Mouse (Mus musculus) stomach, embryonic 16.5 days (tissue): ENCODE data around the gene Rundc1. TPM values are rescaled to one million over a fixed set of nuclear protein-coding genes. Genes with fewer than 3 reads are reported as not detected.
A peak's percentile ranks its signal among the peaks of the same experiment; 100 is the strongest.
"Not testable (repeated sequence)": the region's sequence is repeated elsewhere in the genome, so short reads cannot be mapped to it uniquely, and the experiment has no call there.

Experiments
- ATAC-seq: fragments of 200-750 bp; cut with Nextera tagmentation; 2 replicates; pipeline ENCODE4 v1.8.0; 2017; ENCODE audit warnings: moderate number of reproducible peaks, moderate TSS enrichment; ENCODE audit not compliant: insufficient read depth, low FRiP score
- H3K27ac ChIP-seq: fragments of 300-500 bp; sonication (generic); 2 replicates; pipeline ENCODE4 v1.5.1; 2014; ENCODE audit warnings: low read length
- H3K27me3 ChIP-seq: fragments of 300-500 bp; sonication (generic); 2 replicates; pipeline ENCODE4 v1.6.1; 2014; ENCODE audit warnings: low read length, control low read depth, mixed read lengths; ENCODE audit not compliant: control insufficient read depth, insufficient read depth
- H3K36me3 ChIP-seq: fragments of 300-500 bp; sonication (generic); 2 replicates; pipeline ENCODE4 v1.6.1; 2014; ENCODE audit warnings: low read length; ENCODE audit not compliant: control insufficient read depth, insufficient read depth
- H3K4me1 ChIP-seq: fragments of 300-500 bp; sonication (generic); 2 replicates; pipeline ENCODE4 v1.6.1; 2014; ENCODE audit warnings: low read length, control low read depth, mixed read lengths; ENCODE audit not compliant: control insufficient read depth, insufficient read depth
- H3K4me2 ChIP-seq: fragments of 300-500 bp; sonication (generic); 2 replicates; pipeline ENCODE4 v1.6.1; 2014; ENCODE audit warnings: low read depth, low read length, mixed read lengths
- H3K4me3 ChIP-seq: fragments of 300-500 bp; sonication (generic); replicated peaks from 2 replicates; pipeline ENCODE4 v1.5.1; 2014; ENCODE audit warnings: mild to moderate bottlenecking, low read length
- H3K9ac ChIP-seq: fragments of 300-500 bp; sonication (generic); 2 replicates; pipeline ENCODE4 v1.6.1; 2014; ENCODE audit warnings: low read length
- H3K9me3 ChIP-seq: fragments of 300-500 bp; sonication (generic); replicated peaks from 2 replicates; pipeline ENCODE4 v1.6.1; 2016; ENCODE audit warnings: low read length, control low read depth; ENCODE audit not compliant: control insufficient read depth
- WGBS: fragments of 180-500 bp; shearing (Covaris S2); extraction: QIAGEN DNeasy Blood & Tissue Kit; methylation state at CpG from one replicate; pipeline ENCODE4 v1.1.7; 2014; 5-methylcytosine and 5-hydroxymethylcytosine counted together
- polyA plus RNA-seq: library from polyadenylated mRNA; unstranded; fragments of >200 nt; fragmentation: Nextera tagmentation; extraction: Ambion mirVana; gene quantifications from 2 replicates; pipeline ENCODE4 v1.2.1, GENCODE M21; 2015

Rundc1 gene
- polyA plus RNA-seq, result 17.6 and 19.0 TPM in 2 replicates

- under 1% methylated on average over 81 of the region's 81 CpGs for whole genome bisulfite sequencing
- Histone ChIP-seq H3K27ac (peak within 1 kb of the TSS; percentile 92), H3K9me3 (no peaks in the 10 kb centered on the region)
Observed at GRCm38 (mm10) chr11:101424925-101425813, at the start of gene Rundc1, which contains the start of gene Ptges3l. Gene Rundc1 (plus strand): TSS chr11:101425085. Gene Ptges3l (minus strand): TSS chr11:101425333.

GRCm38 (mm10) chr11:101378196-101378595 is 46.7 kb upstream of the Rundc1 start:
- not testable (repeated sequence) for H3K27ac ChIP-seq, H3K9ac ChIP-seq, H3K4me2 ChIP-seq, H3K4me1 ChIP-seq, H3K4me3 ChIP-seq, H3K36me3 ChIP-seq, H3K9me3 ChIP-seq, H3K27me3 ChIP-seq, ATAC-seq
- 91% methylated on average over 8 of the region's 8 CpGs for WGBS

More at GRCm38 (mm10) chr11:101424925-101425813, at the start of gene Rundc1, which contains the start of gene Ptges3l:
- Histone ChIP-seq H3K4me3 (peak within 1 kb of the TSS; percentile 98), H3K9ac (peak within 1 kb of the TSS; percentile 91), H3K36me3 (peaks cover 1% of the 10 kb centered on the region), H3K4me2 (peak within 1 kb of the TSS; percentile 96), H3K4me1 (peaks cover 22% of the 10 kb centered on the region), H3K27me3 (no peaks in the 10 kb centered on the region)
- peak; percentile 92 for ATAC-seq

GRCm38 (mm10) chr11:101378926-101379325 is 46.0 kb upstream of the Rundc1 start:
- no peak overlapping the region for H3K9ac ChIP-seq
- H3K4me2 ChIP-seq, result no peak overlapping the region
- H3K36me3 ChIP-seq, result no peaks in the 10 kb centered on the region
- H3K27ac ChIP-seq, result no peak overlapping the region
- H3K4me3 ChIP-seq, result no peak overlapping the region
- H3K9me3 ChIP-seq, result no peaks in the 10 kb centered on the region
- 74% methylated on average over 6 of the region's 6 CpGs for WGBS
- no peak for ATAC-seq
- H3K27me3 ChIP-seq, result no peaks in the 10 kb centered on the region
- no peaks in the 10 kb centered on the region for H3K4me1 ChIP-seq

GRCm38 (mm10) chr11:101381817-101382216 is 43.1 kb upstream of the Rundc1 start:
- WGBS, result 27% methylated on average over 4 of the region's 4 CpGs

GRCm38 (mm10) chr11:101395110-101395509 is 29.8 kb upstream of the Rundc1 start:
- ATAC-seq, result peak; percentile 71; the same call in 1 of the 2 replicates
- H3K4me1 ChIP-seq, result no peaks in the 10 kb centered on the region
- H3K9ac ChIP-seq, result no peak overlapping the region
- no peaks in the 10 kb centered on the region for H3K9me3 ChIP-seq
- no peaks in the 10 kb centered on the region for H3K27me3 ChIP-seq
- WGBS, result 2% methylated on average over 8 of the region's 8 CpGs
- H3K4me2 ChIP-seq, result no peak overlapping the region
- no peak overlapping the region for H3K27ac ChIP-seq
- H3K4me3 ChIP-seq, result no peak overlapping the region
- H3K36me3 ChIP-seq, result no peaks in the 10 kb centered on the region

More at GRCm38 (mm10) chr11:101381817-101382216, 43.1 kb upstream of the Rundc1 start:
- no peak overlapping the region for H3K27ac ChIP-seq
- no peak overlapping the region for H3K9ac ChIP-seq
- H3K4me3 ChIP-seq, result no peak overlapping the region
- no peaks in the 10 kb centered on the region for H3K4me1 ChIP-seq
- H3K36me3 ChIP-seq, result no peaks in the 10 kb centered on the region
- no peaks in the 10 kb centered on the region for H3K9me3 ChIP-seq
- H3K4me2 ChIP-seq, result no peak overlapping the region
- H3K27me3 ChIP-seq, result no peaks in the 10 kb centered on the region
- no peak for ATAC-seq

- Histone ChIP-seq H3K4me3 (no peak overlapping the region), H3K9me3 (no peaks in the 10 kb centered on the region), H3K27ac (no peak overlapping the region), H3K36me3 (0 out of 2 replicates have a peak, but pooled peaks cover 7% of the 10 kb centered on the region), H3K27me3 (no peaks in the 10 kb centered on the region), H3K4me2 (no peak overlapping the region), H3K4me1 (peaks cover 4% of the 10 kb centered on the region; the same call in 1 of the 2 replicates), H3K9ac (no peak overlapping the region)
- ATAC-seq, result no peak
- 88% methylated on average over 2 of the region's 2 CpGs for WGBS
Observed at GRCm38 (mm10) chr11:101415306-101415705, 9.6 kb upstream of the Rundc1 start.

- peak overlapping the region; percentile 92 for H3K4me2 ChIP-seq
- H3K9ac ChIP-seq, result peak overlapping the region; percentile 83
- no peaks in the 10 kb centered on the region for H3K9me3 ChIP-seq
- WGBS, result 2% methylated on average over 11 of the region's 11 CpGs
- H3K4me3 ChIP-seq, result peak overlapping the region; percentile 76
- H3K36me3 ChIP-seq, result no peaks in the 10 kb centered on the region
- no peaks in the 10 kb centered on the region for H3K27me3 ChIP-seq
- peak; percentile 38 for ATAC-seq
- H3K27ac ChIP-seq, result peak overlapping the region; percentile 48; the same call in 1 of the 2 replicates
- peaks cover 4% of the 10 kb centered on the region; the same call in 1 of the 2 replicates for H3K4me1 ChIP-seq
Observed at GRCm38 (mm10) chr11:101416433-101417100, 8.3 kb upstream of the Rundc1 start.

GRCm38 (mm10) chr11:101417101-101417855 is 7.6 kb upstream of the Rundc1 start, which contains the start of gene Aarsd1:
Gene Aarsd1 (minus strand): TSS chr11:101417615.
- H3K4me2 ChIP-seq, result peak within 1 kb of the TSS; percentile 92

More at GRCm38 (mm10) chr11:101417101-101417855, 7.6 kb upstream of the Rundc1 start, which contains the start of gene Aarsd1:
- Histone ChIP-seq H3K27me3 (no peaks in the 10 kb centered on the region), H3K27ac (peak within 1 kb of the TSS; percentile 48; the same call in 1 of the 2 replicates), H3K4me1 (peaks cover 4% of the 10 kb centered on the region; the same call in 1 of the 2 replicates), H3K9me3 (no peaks in the 10 kb centered on the region), H3K9ac (peak within 1 kb of the TSS; percentile 83), H3K36me3 (no peaks in the 10 kb centered on the region), H3K4me3 (peak within 1 kb of the TSS; percentile 76)
- peak; percentile 76 for ATAC-seq
- under 1% methylated on average over 45 of the region's 45 CpGs for WGBS
